Mouse (Mus musculus) spleen, postnatal 14 days (tissue): Measurements from ENCODE around the gene Rnf212b.

ENCODE experiments used
- DNase-seq, 2 experiments: peaks; one replicate each; pipeline ENCODE4 v3.0.0; 2021 to 2022; ENCODE audit warnings: low spot score in 2 of 2

Gene Rnf212b

DNA sequence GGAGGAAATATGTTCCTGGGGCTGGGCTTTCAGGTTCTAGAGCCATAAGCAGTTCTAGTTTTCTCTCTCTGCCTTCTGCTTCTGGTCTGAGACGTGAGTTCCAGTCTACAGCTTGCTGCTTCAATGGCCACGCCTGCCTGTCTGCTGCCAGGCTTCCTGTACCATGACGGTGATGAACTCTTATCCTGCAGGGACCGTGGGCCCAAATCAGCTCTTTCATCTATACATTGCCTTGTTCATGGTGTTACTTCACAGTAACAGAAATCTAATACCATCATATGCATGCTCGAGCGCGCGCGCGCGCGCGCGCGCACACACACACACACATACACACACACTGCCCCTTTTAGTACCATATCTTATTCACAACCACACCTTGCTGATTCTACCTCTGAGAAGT lies 17.2 kb upstream of the Rnf212b start:
- DNase-seq = no peak

DNA sequence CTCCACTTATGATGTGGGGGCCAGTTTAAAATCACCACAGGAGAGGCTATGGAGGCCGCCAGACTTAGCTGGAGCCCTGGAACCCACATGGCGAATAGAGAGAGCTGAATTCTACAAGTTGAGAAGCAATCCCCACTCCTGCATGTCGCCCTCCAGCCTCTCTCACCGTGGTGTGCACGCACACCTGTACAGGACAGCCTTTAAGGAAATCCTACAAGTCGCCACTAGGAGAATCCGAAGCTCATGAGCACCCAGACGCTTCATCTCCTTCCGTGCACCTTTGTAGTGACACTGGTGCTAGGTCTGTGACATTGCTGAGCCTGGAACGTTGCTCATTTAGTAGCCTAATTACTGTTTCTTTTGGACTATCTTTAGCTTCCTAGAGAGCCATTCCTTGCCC lies 14.3 kb upstream of the Rnf212b start:
- no peak for DNase-seq

DNA sequence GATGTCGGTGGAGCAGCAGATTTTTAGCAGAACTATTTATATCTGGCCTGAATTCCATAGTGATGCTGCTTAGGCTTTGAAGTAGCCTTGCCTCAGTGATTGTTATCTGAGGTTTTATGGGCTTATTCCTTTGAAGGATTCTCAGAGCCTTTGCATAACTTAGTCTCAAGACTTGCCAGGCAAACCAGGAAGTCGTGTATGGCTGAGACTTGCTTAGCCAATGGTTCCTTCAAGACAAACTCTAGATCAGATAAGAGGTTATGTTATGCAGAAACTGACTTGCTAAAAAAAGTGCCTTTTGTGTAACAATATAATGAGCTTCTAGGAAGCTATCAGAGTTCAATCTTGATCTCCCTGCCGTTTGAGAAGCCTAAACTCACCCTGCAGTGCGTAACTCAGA lies 11.5 kb upstream of the Rnf212b start:
- DNase-seq = no peak

DNA sequence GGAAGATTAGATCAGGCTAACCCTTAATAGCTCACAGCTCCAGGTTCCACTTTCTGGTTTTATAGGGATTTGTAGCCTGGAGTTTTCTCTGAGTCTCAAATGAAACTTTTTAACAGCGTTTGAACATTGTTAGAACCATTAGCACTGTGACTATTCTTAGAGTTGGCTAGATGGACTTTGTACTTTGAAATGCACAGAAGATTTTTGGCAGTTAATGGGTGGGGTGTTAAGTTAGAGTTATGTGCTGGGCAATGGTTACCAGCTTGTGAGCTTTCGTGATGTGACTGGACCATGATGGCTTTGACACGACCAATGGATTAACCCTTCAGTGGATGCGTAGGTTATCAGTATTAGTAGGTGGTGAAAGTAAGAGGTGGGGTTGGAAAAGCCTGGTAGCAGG lies 7.8 kb upstream of the Rnf212b start:
- no peak for DNase-seq

DNA sequence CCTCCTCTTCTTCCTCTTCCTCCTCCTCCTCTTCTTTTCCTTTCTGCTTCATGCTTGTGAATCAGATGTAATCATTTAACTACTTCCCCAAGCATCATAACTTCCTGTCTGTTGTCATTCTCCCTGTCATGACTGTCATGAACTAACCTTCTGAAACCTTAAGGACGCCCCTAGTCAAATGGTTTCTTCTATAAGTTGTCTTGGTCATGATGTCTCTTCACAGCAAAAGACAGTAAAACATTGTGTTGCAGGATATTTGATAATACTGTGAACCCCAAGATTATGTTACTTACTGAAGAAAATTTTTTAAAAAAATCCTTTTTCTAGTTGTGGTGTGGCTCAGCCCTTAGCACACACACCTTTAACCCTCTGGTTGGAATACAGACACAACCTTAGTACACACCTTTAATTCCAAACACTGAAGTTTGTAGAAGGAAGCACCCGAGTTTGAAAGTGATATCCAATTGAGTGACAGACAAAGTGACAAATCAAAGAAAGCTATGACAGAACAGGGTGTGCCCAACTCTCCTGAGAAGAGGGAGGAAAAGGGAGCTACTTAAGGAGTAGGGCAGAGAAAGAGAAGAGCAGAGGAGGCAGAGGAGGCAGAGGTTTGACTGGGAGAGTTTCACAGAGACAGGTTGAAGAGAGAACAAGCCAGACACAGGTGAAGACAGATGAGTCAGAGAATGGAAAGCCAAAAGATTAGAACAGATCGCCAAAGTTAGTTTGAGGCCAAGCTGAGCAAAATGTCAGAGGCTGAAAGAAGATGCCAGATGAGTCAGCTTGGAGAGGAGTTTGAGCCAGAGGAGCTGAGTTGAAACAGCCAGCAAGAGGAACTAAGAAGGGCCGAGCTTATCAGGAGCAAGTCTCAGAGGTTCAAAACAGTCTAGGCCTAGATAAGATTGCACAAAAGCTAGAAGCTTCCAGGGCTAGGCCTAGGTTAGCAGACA lies 4.9 kb upstream of the Rnf212b start:
- no peak for DNase-seq

DNA sequence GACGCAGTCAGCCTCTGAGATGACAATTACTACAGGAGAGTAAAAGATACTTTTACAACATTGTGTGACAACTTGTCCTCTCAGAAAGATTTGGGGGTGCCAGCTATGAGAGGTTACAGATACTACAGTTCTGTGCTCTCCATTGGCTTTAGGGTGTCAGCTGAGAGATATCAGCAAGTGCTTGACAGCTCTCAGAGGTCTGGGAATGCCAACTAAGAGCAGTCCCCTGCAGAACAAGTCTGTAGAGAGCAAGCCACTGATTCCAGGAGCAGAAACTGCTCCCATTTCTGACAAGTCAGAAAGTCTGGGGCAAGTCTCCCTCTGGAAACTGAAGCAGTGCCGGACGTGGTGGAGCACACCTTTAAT lies 4.3 kb upstream of the Rnf212b start:
- no peak for DNase-seq

DNA sequence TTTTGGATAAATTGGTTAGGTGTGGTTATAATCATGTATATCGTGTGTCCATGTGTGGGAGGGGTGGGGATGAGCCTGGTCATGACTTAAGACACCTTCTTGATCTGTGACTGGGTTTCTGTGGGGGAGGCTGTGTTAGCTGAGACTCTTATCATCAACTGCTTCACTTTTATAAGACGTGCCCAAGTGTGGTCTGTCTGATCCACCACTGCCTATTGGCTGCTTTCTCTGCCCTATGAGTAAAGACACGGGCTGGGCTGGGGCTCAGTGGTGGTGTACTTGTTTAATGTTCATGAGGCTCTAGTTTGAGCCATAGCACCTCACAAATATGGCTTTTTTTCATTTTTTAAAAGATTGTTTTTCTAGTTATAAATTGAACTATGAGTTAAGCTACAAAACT lies 1.8 kb downstream of the Rnf212b start:
- no peak for DNase-seq

DNA sequence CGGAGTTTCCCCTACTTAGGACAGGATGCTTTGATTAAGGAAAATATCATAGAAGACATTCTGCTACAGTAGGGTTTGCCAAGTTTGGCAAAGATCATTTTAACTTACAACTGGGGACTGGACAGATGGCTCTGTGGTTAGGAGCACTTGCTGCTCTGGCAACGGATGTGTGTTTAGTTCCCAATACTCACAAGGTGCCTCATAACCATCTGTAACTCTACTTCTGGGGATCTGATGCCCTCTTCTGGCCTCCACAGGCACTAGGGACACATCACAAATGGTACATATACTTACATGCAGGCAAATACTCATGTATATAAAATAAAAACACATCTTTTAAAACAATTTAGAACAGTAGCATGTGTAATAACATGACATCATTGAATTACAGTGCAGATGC lies 3.9 kb downstream of the Rnf212b start:
- no peak for DNase-seq

DNA sequence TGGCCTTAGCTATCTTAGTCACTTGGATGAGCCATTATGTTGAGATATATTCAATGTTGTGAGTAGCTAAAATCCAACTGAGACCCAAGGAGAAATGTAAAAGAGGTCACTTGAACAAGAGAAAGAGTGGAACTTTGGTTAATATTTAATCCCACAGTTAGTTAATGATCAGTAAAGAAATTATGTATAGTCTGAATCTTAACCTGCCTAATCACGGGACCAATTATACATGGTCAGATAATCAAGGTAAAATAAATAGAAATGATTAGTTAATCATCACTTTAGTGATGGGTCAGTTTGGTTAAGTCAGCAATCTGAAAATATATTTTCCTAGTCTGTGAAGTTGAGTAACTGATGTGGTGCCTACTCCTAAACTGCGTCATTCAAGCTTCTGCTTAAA lies 8.4 kb downstream of the Rnf212b start:
- no peak for DNase-seq

DNA sequence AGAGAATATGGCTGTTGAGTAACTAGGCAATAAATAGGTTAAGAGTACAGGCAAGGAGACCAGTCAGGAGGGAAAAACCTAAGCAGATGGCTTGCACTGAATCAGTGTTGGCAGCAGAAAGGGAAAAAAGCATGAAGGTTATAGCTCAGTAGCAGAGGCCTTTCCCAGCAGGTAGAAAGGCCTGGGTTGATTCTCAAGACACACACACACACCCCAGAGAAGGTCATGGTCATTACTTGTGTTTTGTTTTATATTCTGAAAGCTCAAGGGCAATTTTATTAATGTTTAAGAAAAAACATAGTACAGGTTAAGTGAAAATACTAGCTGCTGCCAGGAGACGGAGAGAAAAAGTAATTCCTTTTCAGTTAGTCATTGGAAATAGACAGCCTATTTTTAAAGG lies 9.8 kb downstream of the Rnf212b start:
- no peak for DNase-seq

DNA sequence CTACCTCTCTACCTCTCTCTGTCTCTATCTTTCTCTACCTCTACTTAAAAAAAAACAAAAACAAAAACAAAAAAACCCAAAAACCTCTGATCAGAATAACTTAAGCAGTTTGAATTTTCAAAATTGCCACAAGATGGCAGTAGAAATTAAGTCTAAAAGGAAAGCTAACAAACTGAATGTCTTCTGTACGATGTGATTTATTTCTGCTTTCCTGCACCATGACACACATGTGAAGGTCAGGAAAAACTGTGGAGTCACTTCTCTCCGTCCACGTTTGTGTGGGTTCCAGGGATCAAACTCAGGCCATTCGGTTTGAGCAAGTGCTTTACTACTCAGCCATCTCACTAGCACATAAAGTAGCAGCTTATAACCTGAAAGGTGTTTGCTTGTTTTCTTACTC lies 29.5 kb downstream of the Rnf212b start:
- DNase-seq = no peak

DNA sequence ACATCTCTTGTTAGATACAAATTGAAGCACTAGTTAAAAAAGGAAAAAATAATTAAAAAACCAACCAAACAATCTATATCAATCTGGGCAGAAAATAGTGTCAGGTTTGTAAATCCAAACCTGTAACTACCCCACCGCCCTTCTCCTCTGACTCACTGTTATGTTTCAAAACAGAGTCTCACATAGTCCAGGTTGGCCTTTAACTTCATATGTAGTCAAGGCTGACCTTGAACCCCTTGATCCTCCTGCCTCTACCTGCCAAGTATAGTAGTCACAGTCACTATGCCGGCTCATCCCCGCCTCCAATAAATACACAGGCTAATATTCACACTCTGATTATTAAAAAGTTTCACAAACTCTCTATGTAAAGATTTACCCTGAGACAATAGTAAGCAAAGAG lies 41.8 kb downstream of the Rnf212b start:
- no peak for DNase-seq

DNA sequence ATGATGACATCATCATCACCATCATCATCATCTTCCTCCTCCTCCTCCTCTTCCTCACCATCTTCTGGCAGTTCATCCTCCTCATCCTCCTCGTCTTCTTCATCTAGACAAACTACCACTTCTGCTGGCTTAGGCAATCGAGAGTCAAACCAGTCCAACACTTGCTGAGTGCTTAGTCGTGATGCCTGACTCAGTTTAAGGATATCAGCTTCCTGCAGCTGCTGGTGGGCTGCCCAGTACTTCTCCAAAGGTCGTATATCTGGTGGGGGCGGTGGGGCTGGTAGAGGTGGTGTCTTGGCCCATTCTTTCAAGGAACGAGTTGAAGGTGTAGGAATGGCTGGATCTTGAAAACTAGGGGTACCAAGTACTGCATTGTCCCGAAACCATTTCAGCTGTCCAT lies 42.8 kb downstream of the Rnf212b start:
- no peak for DNase-seq

DNA sequence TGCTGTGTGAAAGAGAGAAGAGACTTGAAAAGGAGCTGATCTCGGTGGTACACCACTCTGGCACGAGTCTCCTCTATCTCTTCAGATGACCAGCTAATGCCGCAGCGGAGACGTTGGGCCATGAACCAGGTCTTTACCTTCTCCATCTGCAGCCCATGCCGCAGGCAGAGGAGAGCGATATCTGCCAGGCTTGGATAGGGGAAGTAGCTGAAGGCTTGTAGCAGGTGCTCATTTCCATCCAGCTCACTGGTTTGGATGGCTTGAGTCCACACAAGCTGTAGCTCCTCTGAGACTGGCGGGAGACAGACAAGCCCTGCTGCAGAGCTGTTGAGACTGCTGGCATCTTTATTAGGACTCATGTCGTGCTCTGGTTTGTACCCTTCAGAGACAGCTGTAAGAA lies 44.0 kb downstream of the Rnf212b start:
- no peak for DNase-seq

DNA sequence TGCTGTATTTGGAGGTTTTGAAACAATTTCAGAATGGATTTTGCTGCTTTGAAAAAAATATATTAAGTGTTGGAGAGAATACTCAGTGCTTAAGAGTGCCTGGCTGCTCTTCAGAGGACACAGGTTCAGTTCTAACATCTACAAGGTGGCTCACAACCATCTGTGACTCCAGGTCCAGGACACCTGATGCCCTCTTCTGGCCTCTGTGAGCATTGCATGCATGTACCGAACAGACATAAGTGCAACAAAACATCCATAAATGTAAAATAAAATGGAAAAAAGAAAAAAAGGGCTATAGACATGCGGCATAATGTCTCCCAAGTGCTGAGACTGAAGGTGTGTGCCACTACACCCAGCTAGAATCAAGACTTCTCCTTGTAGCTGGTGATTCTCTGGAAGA lies 46.6 kb downstream of the Rnf212b start:
- peak in 1 of 2 experiments; percentile 61 for DNase-seq

DNA sequence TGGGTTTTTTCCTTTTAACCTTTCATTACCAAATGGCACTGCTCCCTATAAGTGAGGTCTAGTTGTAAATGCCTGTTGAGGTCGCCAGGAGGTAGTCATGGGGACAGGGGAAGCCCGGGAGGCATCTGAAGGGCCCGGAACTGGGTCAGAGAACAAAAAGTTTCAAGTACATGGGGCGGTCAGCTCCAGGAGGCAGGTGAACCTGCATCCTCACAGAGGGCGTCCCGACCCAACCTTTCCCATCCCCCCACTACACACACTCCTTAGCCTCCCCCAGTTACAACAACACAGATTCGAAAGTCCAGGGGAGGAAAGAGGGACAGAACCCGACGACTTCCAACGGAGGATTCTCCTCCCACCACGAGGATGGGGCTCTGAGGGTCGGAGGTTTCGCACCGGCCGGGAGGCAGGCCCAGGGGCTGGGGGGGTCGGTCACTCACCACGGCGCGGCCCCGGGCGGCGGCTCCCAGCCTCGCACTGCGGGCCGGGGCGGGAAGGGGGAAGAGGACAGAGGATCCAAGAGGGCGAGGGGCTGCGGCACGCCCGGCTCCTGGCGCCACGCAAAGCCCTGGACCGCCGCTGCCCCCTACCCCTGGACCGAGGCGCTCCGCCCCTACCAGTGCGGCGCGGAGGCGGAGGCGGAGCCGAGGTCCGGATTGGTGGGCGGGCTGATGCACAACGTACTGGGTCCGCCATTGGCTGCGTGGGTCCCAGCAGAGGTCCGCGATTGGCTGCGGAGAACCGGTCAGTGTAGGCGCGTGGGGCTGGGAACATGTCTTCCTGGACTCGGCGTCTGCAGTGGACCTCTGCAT lies 49.8 kb downstream of the Rnf212b start:
- DNase-seq = peak; percentile 80 to 85

DNA sequence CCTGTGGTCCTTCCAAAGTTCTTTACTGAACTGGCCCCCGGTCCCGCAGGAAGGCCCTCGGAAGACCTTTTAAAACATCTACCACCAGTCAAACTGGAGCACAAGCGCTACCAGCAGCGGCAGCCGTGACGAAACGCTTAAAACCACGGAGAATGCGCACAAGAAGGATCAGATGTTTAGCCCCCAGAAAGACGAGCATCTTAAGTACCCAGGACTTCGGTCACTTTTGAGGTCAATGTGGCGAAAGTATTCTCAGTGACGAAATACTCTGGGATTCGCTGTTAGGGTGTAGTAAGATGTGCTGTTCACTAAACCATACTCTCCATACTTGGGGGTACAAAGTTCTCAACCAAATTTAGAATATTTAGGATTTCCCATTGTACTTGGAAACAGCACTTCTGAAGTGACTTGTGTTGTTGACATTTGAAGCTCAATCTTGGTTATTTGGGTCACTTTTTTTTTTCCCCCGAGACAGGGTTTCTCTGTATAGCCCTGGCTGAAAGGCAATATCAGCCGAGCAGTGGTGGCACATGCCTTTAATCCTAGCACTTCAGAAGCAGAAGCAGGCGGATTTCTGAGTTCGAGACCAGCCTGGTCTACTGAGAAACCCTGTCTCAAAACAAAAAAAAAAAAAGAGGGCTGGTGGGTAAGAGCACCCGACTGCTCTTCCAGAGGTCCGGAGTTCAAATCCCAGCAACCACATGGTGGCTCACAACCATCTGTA lies 50.5 kb downstream of the Rnf212b start:
- DNase-seq = no peak

DNA sequence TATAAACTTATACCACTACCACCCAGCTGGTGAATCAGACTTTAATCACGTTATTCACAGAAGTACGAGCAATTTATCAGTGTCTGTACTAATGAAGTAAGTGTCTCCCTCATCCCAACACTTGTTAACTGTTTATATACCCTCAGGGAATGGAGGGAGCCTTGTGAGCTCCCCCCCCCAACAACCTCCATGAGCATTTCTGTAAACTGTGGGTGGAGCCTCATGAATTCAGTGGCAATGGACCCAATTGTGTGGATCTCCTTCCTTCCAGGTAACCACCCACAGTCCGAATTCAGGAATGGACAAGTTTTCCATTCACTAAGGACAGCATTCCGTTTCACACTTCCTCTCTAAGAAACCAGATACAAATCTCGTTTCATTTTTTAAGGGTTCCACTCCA lies 51.7 kb downstream of the Rnf212b start:
- DNase-seq = no peak

DNA sequence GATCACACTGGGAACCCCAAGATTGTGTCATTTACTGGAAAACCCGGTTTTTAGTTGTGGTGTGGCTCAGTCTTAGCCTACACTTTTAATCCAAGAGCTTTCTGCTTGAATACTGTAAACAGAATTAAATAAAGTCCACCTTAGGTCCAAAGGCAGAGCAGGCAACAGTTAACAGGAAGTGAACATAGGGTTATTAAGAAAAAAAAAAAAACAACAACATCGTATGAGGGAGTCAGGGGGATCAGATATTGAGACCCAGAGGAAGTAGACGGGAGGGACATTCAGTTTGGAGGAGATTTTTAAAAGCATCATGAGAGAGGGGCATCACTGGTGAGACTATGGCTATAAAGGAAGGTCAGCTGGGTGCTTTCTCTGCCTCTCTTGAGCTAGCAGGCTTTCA lies 52.3 kb downstream of the Rnf212b start:
- DNase-seq = no peak

DNA sequence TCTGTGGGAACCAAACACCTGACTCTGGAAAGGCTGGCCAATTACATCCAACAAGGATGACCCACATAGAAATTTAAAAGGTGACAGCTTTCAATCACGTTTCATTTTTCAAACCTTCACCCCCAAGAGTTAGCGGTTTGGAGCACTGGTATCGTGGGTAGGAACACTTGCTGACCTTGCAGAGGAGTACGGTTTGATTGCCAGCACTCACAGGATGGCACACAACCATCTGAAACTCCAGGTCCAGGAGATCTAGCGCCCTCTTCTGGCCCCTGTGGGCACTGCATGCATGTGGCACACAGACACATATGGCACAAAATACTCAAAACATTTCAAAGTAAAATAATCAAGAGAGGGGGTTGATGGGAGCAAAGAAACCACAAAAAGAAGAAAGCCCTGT lies 53.0 kb downstream of the Rnf212b start:
- DNase-seq = peak in 1 of 2 experiments; percentile 36

DNA sequence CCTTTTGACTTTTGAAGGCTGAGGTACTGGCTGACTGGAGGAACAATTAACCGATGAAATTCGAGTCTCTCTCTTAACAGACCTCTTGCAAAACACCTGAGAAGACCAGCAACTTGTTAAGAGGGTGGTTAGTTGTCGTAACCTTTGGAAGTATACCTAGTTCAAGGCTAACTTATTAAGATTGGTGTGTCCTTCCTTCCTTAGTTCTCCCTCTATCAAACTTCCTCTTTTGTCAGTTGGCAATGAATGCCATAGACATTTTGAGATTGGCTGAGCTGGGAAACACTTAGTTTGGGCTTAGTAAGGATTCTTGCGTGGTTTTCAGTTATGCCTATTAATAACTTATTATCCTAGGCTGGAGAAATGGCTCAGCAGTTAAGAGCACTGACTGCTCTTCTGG lies 54.1 kb downstream of the Rnf212b start:
- no peak for DNase-seq

DNA sequence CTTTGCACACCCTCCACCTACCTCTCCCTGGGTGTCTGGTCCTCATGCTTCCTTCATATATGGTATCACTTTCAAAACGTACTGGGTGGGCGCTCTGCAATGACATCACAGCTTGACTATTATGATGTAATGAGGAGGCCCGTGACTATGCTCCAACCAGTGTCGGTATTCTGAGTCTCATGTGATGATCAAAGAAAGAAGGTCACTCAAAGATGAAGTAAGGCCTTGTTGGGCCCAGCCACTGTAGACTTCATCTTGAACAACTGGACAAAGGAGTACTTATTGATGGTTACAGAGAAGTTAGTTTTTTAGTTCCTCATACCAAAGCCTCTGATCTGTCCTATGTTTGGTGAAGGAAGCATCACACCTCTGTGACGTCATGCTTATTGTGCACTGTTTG lies 56.9 kb downstream of the Rnf212b start, which contains the start of gene Homez:
Gene Homez, minus strand, starts transcription at position 101 of the 400 bp plus-strand sequence.
- no peak for DNase-seq
